11 mouse cellular contexts compared by ENCODE assay signal in the genomic region with DNA sequence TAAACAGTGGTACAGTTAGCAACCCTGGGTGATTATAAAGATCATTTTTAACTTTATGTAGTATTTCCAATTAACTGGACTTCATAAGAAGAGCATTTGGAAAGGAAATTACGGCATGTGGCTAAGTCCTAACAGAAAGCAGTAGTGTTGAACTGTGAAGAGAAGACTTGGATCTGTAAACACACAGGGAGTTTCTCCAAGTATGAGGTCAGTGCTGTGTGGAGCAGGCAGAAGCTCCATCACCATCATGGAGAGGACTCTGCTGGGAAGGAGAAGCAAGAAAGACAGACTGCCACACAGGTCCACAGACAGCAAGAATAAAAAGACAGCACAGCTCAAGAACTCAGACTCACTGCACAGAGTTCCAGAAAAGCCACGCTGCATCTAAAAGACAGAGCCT.
"Had no signal": no experiment of that assay in that cellular context is flagged by ENCODE, and none has a peak within 500 bp of the region (broad histone marks: within the 10 kb centered on the region; RNA-seq: fewer than 3 reads in every experiment).

No protein-coding gene starts in this region.

- DNase-seq: kidney, adult 11 months; kidney, adult 9 months; kidney, postnatal 25 days; left cerebral cortex, postnatal 4 days; lung, adult 18-20 months; right cerebral cortex, postnatal 14 days; thymus, adult 2 months; thymus, postnatal 25 days had no signal

- H3K4me1 ChIP-seq: midbrain, embryonic 12.5 days had no signal

- H3K4me3 ChIP-seq: limb, embryonic 13.5 days; midbrain, embryonic 12.5 days; stomach, embryonic 15.5 days had no signal
